9 mouse cellular contexts compared by ENCODE assay signal in genomic region chr6:87424037-87424816, GRCm38 (mm10). TPM values are rescaled to one million over a fixed set of nuclear protein-coding genes. Genes with fewer than 3 reads are reported as not detected.
A peak's percentile ranks its signal among the peaks of the same experiment; 100 is the strongest.
DNase-seq lines count a peak whose midpoint lies in the region; ATAC-seq and TF ChIP-seq lines count a peak whose summit lies in the region.
"Had no signal": no experiment of that assay in that cellular context is flagged by ENCODE, and none has a peak within 500 bp of the region (broad histone marks: within the 10 kb centered on the region; RNA-seq: fewer than 3 reads in every experiment).

No protein-coding gene starts in this region.

- no peak for ATAC-seq in lung, embryonic 14.5 days (ENCODE audit: insufficient read depth)
- ATAC-seq in midbrain, embryonic 15.5 days (replicated peaks): no peak
- no peak for ATAC-seq in megakaryocyte, adult 5-6 weeks (ENCODE audit: poor library complexity, severe bottlenecking)

- WGBS in cerebellum, adult 2 months: 16% methylated on average over 19 of the region's 19 CpGs
- WGBS in lung, embryonic 14.5 days: 34% methylated on average over 19 of the region's 19 CpGs
- WGBS in midbrain, embryonic 15.5 days: 47% methylated on average over 19 of the region's 19 CpGs

- peak overlapping the region; percentile 43 for H3K4me2 ChIP-seq in lung, embryonic 14.5 days
- peak overlapping the region; percentile 35 for H3K4me2 ChIP-seq in midbrain, embryonic 15.5 days

- no peaks in the 10 kb centered on the region; the same call in 1 of the 2 replicates for H3K27me3 ChIP-seq in cerebellum, adult 2 months (ENCODE audit: control insufficient read depth, insufficient read depth, low read length)
- no peaks in the 10 kb centered on the region for H3K27me3 ChIP-seq in lung, embryonic 14.5 days (ENCODE audit: insufficient read depth, low read length)
- no peaks in the 10 kb centered on the region for H3K27me3 ChIP-seq in midbrain, embryonic 15.5 days (replicated peaks)

- H3K9me3 ChIP-seq in lung, embryonic 14.5 days (ENCODE audit: low read depth, low read length): no peaks in the 10 kb centered on the region
- H3K9me3 ChIP-seq in midbrain, embryonic 15.5 days: no peaks in the 10 kb centered on the region

- no peak overlapping the region for H3K27ac ChIP-seq in cerebellum, adult 2 months (ENCODE audit: insufficient read depth, low read length)
- H3K27ac ChIP-seq in lung, embryonic 14.5 days (ENCODE audit: low read depth): no peak overlapping the region
- H3K27ac ChIP-seq in midbrain, embryonic 15.5 days: 0 out of 2 replicates have a peak overlapping the region, but pooled peaks have one; percentile 1

- H3K36me3 ChIP-seq in lung, embryonic 14.5 days (ENCODE audit: insufficient read depth): no peaks in the 10 kb centered on the region
- no peaks in the 10 kb centered on the region for H3K36me3 ChIP-seq in midbrain, embryonic 15.5 days (replicated peaks)

- peak; percentile 12 to 20 for DNase-seq in cerebellum, adult 2 months
- DNase-seq in cerebellum, adult 8-10 months: no peak
- DNase-seq in lung, embryonic 14.5 days: peak; percentile 65
- no peak for DNase-seq in lung, postnatal 25 days (ENCODE audit: low spot score)
- DNase-seq in heart, postnatal 10 days: peak; percentile 51 to 52
- DNase-seq in T-cell, adult 2 months (ENCODE audit: low spot score): no peak

- TF ChIP-seq CTCF in cerebellum, adult 2 months (IDR thresholded peaks at IDR 0.05; ENCODE audit: borderline replicate concordance, insufficient read depth, low read depth, low read length): no peak
- TF ChIP-seq CTCF in lung, embryonic 14.5 days (IDR thresholded peaks at IDR 0.05; ENCODE audit: low read depth): no peak; the same call in 1 of the 2 replicates

- H3K9ac ChIP-seq in lung, embryonic 14.5 days: no peak overlapping the region
- H3K9ac ChIP-seq in midbrain, embryonic 15.5 days: no peak overlapping the region

- TF ChIP-seq POLR2A in cerebellum, adult 2 months (IDR thresholded peaks at IDR 0.05; ENCODE audit: borderline replicate concordance, insufficient read depth, low read length): no peak

- intact Hi-C loops in heart, postnatal 10 days (cut with DNase I): no loop called here

- peak overlapping the region; percentile 48 for H3K4me3 ChIP-seq in cerebellum, adult 2 months (replicated peaks; ENCODE audit: insufficient read depth, low read depth, low read length)
- H3K4me3 ChIP-seq in lung, embryonic 14.5 days (ENCODE audit: low read depth, low read length): no peak overlapping the region
- H3K4me3 ChIP-seq in midbrain, embryonic 15.5 days: 0 out of 2 replicates have a peak overlapping the region, but pooled peaks have one; percentile 15

- H3K4me1 ChIP-seq in cerebellum, adult 2 months (ENCODE audit: control insufficient read depth, insufficient read depth, low read length): peaks cover 2% of the 10 kb centered on the region; the same call in 1 of the 2 replicates
- H3K4me1 ChIP-seq in lung, embryonic 14.5 days (ENCODE audit: insufficient read depth): no peaks in the 10 kb centered on the region
- H3K4me1 ChIP-seq in midbrain, embryonic 15.5 days: 0 out of 2 replicates have a peak, but pooled peaks cover 5% of the 10 kb centered on the region

RNA-seq across cellular contexts. Expression of gene Bmp10, which starts 4.6 kb away (rescaled TPM):
- polyA plus RNA-seq in cerebellum, adult 2 months (2012; rRNA removed): not detected in 2 replicates
- not detected in 2 replicates for polyA plus RNA-seq in lung, embryonic 14.5 days (2014; fragmentation: Nextera tagmentation; extraction: Ambion mirVana)
- 100 to 1,000 TPM in 1 of 2 experiments, 10 to 100 TPM in 1; 23.2 to 106 TPM for total RNA-seq in heart, postnatal 10 days (2021)
- not detected in 2 replicates for polyA plus RNA-seq in midbrain, embryonic 15.5 days (2015; fragmentation: Nextera tagmentation; extraction: Ambion mirVana)
- not detected in 2 replicates for total RNA-seq in megakaryocyte, adult 5-6 weeks (2015)
- total RNA-seq in megakaryocyte, adult 5-6 weeks (2017): not detected in 2 replicates
- total RNA-seq: left cerebral cortex, postnatal 14 days had no signal

RNA-seq across cellular contexts. Expression of gene Gkn3, which starts 35.5 kb away (rescaled TPM):
- polyA plus RNA-seq in cerebellum, adult 2 months (2012; rRNA removed): 19.9 and 25.1 TPM in 2 replicates
- 2.0 and 2.3 TPM in 2 replicates for polyA plus RNA-seq in lung, embryonic 14.5 days (2014; fragmentation: Nextera tagmentation; extraction: Ambion mirVana)
- total RNA-seq in heart, postnatal 10 days (2021): 1 to 10 TPM; 1.1 to 1.7 TPM
- polyA plus RNA-seq in midbrain, embryonic 15.5 days (2015; fragmentation: Nextera tagmentation; extraction: Ambion mirVana): 0.28 and 0.67 TPM in 2 replicates
- not detected in 2 replicates for total RNA-seq in megakaryocyte, adult 5-6 weeks (2015)
- not detected in 2 replicates for total RNA-seq in megakaryocyte, adult 5-6 weeks (2017)

RNA-seq across cellular contexts. Expression of gene Gkn2, which starts 51.1 kb away (rescaled TPM):
- polyA plus RNA-seq in cerebellum, adult 2 months (2012; rRNA removed): not detected in 2 replicates
- polyA plus RNA-seq in lung, embryonic 14.5 days (2014; fragmentation: Nextera tagmentation; extraction: Ambion mirVana): not detected in 2 replicates
- total RNA-seq in heart, postnatal 10 days (2021): not detected
- not detected in 2 replicates for polyA plus RNA-seq in midbrain, embryonic 15.5 days (2015; fragmentation: Nextera tagmentation; extraction: Ambion mirVana)
- total RNA-seq in megakaryocyte, adult 5-6 weeks (2015): not detected in 2 replicates
- total RNA-seq in megakaryocyte, adult 5-6 weeks (2017): not detected in 2 replicates
- total RNA-seq: left cerebral cortex, postnatal 14 days had no signal

Comparison
In these comparisons a context has a peak if more than half of its experiments do, and no peak if none do; other contexts are left out.
1. DNase-seq: peak in cerebellum, adult 2 months (2 of 2), lung, embryonic 14.5 days (single experiment) and heart, postnatal 10 days (2 of 2); none in cerebellum, adult 8-10 months (single experiment), lung, postnatal 25 days (single experiment) and T-cell, adult 2 months (single experiment).